Mouse (Mus musculus) megakaryocyte, embryonic 14.5 days (primary cell): Measurements from ENCODE around the gene Slc2a12. TPM values are rescaled to one million over a fixed set of nuclear protein-coding genes. Genes with fewer than 3 reads are reported as not detected.

Experiments used
- H3K27me3 ChIP-seq: replicated peaks from 2 replicates; pipeline ENCODE3; 2012; ENCODE audit warnings: inconsistent platforms
- H3K36me3 ChIP-seq: replicated peaks from 2 replicates; pipeline ENCODE3; 2012; ENCODE audit warnings: low read length, inconsistent platforms, mixed read lengths
- H3K4me1 ChIP-seq: 2 replicates; pipeline ENCODE4 v1.6.1; 2012; ENCODE audit warnings: inconsistent platforms
- H3K4me3 ChIP-seq: replicated peaks from 2 replicates; pipeline ENCODE3; 2012; ENCODE audit warnings: moderate library complexity, mild to moderate bottlenecking, inconsistent platforms
- H3K9me3 ChIP-seq: 2 replicates; pipeline ENCODE4 v1.6.1; 2012; ENCODE audit warnings: inconsistent platforms
- FLI1 ChIP-seq: IDR thresholded peaks from 2 replicates; pipeline ENCODE4 v1.6.1; 2012; ENCODE audit warnings: low read length, inconsistent platforms, mixed read lengths
- GATA1 ChIP-seq: IDR thresholded peaks from 3 replicates; pipeline ENCODE4 v1.6.1; 2012; ENCODE audit warnings: mixed read lengths, low read length, inconsistent platforms, borderline replicate concordance
- polyA plus RNA-seq: library from polyadenylated mRNA; stranded (reverse); fragments of >175 nt; gene quantifications from 2 replicates; pipeline ENCODE4 v1.2.3, GENCODE M21; 2012; ENCODE audit warnings: low replicate concordance; ENCODE audit not compliant: insufficient read depth

Slc2a12 gene
- polyA plus RNA-seq, 1 experiment, result not detected

DNA sequence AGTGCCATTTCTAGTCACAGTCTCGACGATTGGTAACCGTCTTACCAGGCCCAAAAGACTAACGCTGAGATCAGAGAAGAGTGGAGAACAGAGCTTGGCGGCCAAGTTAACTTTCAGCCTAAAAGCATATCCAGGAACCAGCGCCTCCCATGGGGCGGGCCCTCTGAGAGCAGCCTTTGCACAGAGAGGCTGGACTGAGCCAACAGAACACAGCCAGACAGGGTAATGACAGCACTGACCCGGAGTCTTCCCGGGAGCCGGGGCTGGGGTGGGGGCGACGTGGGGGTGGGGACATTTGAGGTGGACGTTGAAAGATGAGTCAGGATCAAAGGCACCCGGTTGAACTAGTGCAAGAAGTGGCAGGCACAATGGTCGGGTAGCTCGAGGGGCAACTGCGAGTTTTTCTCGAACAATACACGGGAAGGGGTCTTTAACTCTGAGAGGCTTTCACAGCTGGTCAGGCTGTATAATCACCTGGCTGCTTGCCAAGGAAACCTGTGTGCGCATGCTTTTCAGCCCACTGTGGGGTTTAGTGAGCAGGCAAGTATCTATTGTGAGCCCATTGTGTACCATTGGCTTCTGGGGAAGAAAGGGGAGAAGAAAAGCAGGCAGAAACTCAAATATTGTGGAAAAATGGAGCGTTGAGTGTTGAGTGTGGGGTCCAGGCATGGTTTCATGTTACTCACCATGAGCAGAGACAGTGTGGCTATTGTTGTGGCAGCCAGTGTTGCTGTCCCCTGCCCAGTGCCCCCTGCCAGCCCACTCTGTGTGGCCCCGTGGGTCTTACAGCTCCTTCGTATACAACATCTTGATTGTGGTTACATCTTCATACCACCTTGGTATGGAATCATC, 13.9 kb downstream of the Slc2a12 start:
- TF ChIP-seq FLI1, result no peak
- TF ChIP-seq GATA1, result no peak
- no peak overlapping the region for H3K4me3 ChIP-seq
- no peaks in the 10 kb centered on the region for H3K36me3 ChIP-seq
- no peaks in the 10 kb centered on the region for H3K4me1 ChIP-seq
- H3K9me3 ChIP-seq, result peaks cover 13% of the 10 kb centered on the region
- no peaks in the 10 kb centered on the region for H3K27me3 ChIP-seq

DNA sequence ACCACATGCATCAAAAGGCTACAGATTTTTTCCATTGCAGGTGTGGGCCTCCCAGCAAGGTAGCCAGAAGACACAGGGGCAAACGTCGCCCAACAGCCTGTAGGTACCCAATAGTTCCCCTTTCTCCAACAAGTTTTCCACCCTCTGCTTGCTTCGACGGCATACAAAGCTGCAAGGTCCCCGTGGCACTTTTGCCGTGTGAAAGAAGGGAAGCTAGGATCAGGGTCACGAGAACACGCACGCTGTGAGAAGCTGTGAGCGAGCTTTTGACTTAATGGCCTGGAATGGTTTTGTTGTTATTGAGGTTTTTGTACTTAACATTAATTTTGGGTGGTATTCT, 14.5 kb downstream of the Slc2a12 start:
- Histone ChIP-seq H3K4me3 (no peak overlapping the region), H3K27me3 (no peaks in the 10 kb centered on the region), H3K9me3 (peaks cover 13% of the 10 kb centered on the region), H3K4me1 (no peaks in the 10 kb centered on the region), H3K36me3 (no peaks in the 10 kb centered on the region)
- no peak for TF ChIP-seq GATA1
- no peak for TF ChIP-seq FLI1

DNA sequence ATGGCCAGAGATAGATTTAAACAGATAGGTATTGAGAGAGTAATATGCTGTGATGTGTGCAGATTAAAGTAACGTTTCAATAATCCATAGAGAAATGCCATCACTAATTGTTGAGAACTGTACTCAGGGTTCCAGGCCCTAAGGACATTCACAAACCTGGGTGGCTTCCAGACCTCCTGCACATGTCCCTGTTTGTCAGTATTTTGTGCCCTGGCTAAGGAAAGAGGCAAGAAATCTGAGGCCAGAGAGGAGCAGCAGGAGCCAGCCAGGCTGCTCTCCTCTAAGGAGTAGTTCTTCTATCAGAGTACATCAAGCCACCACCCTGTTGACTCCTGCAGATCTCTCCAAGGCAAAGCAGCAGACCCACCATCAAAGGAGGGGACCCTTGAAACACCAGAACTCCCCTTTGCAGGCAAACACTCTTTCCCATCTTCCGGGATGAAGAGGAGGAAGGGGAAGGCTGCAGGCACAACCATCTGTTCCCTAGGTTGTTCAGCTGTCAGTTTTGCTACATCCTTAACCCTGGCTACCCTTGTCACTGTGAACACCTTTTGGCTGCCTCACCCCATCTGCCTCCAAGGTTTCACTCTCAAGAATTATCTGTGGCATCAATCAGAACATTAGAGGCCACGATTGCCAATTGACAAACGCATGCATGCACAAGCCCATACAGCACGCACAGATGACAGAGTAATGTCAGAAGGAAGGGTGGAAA, 15.6 kb downstream of the Slc2a12 start:
- peaks cover 15% of the 10 kb centered on the region for H3K9me3 ChIP-seq
- no peaks in the 10 kb centered on the region for H3K36me3 ChIP-seq
- H3K4me3 ChIP-seq, result no peak overlapping the region
- TF ChIP-seq GATA1 (no peak), FLI1 (no peak)
- H3K4me1 ChIP-seq, result no peaks in the 10 kb centered on the region
- H3K27me3 ChIP-seq, result no peaks in the 10 kb centered on the region

DNA sequence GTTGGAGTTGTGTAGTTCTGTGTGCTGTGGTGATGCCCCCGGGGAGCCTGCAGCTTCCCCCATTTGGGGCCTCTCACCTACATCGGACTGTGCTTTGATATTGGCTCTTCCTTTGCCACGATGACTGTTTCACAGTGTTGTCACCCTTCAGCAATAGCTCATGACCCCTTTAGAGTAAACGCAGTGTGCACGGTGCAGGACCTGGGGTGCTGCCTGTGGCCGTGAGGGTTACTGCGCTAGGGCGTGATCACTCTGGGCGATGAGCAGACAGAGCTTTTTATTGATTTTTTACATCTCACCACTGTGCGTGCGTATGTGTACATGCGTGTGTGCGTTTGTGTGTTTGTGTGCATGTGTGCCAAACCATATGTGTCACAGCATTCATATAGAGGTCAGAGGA, 23.7 kb downstream of the Slc2a12 start:
- H3K9me3 ChIP-seq, result peaks cover 18% of the 10 kb centered on the region; the same call in 1 of the 2 replicates
- no peaks in the 10 kb centered on the region for H3K36me3 ChIP-seq
- H3K4me1 ChIP-seq, result no peaks in the 10 kb centered on the region
- H3K27me3 ChIP-seq, result no peaks in the 10 kb centered on the region
- H3K4me3 ChIP-seq, result no peak overlapping the region
- TF ChIP-seq GATA1, result no peak
- TF ChIP-seq FLI1, result no peak

DNA sequence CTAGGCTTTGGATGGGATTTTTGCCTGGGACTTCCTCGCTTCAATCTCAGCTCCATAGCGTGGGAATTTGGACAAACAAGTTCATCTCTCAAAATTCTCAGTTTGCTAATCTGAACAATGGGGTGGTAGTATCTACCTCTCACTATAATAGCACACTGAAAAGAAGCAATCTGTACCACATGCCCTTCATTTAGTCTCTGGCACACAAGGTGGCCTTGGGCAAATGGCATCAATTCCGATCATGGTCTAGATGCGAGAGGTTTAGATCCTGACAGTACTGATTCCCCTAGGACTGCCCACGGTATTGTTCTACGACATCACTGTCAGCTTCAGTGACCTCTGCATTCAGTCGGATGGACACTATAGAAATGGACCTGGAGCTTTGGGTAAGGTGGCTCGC, 29.4 kb downstream of the Slc2a12 start:
- TF ChIP-seq GATA1, result no peak
- no peak for TF ChIP-seq FLI1
- no peaks in the 10 kb centered on the region for H3K27me3 ChIP-seq
- H3K4me1 ChIP-seq, result no peaks in the 10 kb centered on the region
- H3K36me3 ChIP-seq, result no peaks in the 10 kb centered on the region
- peaks cover 11% of the 10 kb centered on the region for H3K9me3 ChIP-seq
- H3K4me3 ChIP-seq, result no peak overlapping the region

DNA sequence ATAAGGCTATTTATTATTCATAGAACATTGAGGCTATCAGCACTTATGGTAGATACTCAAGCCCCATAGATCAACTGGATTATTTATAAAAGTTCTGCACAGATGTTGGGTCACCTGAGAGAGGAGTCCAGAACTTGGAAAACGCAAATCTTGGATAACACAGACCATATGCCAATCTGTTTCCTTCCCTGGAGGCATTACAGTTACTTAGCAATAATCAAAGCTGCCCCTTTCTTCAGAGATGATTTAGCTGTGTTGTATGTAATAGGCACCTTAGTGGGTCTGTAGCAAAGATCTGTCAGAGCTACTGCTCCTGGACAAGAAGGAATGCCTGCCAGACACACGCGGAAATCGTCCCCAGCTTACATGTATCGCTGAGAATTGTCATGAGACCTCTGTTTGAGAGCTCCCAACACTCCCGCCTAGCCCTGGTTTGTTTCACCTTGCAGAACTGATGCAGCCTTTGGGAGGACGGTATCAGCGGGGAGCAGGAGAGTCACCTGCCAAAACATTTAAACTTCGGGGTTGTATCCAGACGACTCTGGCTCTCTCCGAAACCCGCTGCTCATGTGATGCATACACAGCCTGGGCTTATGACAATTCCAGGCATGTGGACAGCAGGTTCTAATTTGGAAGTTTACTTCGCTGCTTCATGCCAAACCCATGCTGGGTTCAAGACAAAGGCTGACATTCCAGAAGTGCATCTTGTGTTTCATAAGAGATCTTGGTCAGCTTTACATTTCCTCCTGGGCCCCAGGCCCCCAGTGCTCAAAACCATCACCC, 31.2 kb downstream of the Slc2a12 start:
- Histone ChIP-seq H3K9me3 (peaks cover 7% of the 10 kb centered on the region), H3K27me3 (no peaks in the 10 kb centered on the region), H3K36me3 (no peaks in the 10 kb centered on the region), H3K4me3 (no peak overlapping the region), H3K4me1 (no peaks in the 10 kb centered on the region)
- TF ChIP-seq GATA1 (no peak), FLI1 (no peak)

DNA sequence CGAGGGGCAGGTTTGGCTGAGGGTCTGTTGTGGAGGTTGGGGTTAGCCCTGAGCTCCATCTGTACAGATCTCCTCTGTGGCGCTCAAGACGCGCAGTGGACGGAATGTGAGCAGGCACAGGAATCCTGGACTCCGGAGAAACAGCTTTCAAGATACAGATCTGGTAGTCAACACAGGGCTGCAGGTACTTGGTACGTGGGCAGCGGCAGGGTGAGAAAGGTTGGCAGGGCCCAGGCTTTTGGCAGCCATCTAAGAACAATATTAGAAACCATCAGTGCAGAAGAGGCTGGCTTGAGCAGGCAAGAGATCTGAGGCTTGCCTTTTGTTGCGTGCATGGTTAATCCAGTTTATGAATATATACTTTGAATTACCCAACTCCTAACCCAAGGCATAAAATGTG, 51.4 kb downstream of the Slc2a12 start:
- H3K27me3 ChIP-seq, result no peaks in the 10 kb centered on the region
- peaks cover 20% of the 10 kb centered on the region for H3K4me1 ChIP-seq
- H3K36me3 ChIP-seq, result peaks cover 13% of the 10 kb centered on the region
- no peak overlapping the region for H3K4me3 ChIP-seq
- TF ChIP-seq FLI1 (no peak), GATA1 (no peak)
- H3K9me3 ChIP-seq, result 0 out of 2 replicates have a peak, but pooled peaks cover 3% of the 10 kb centered on the region

DNA sequence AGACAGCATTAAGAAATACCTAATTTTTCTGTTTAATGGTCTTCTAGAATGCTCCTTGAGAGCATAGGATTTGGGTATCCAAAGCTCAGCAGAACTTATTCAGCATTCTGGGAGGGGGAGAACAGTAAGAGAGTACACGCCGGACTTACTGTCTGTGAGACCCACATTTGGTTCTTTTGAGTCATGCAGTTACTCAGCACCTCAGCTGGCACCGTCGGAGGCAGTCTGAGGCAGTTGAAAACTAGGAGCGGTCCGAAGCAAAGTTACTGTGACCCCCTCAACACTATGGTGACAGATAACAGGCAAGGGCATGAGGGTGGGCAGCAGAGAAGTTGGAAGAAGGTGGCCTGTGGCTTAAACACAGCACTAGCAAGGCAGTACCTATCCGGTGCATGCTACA, 52.1 kb downstream of the Slc2a12 start:
- Histone ChIP-seq H3K9me3 (no peaks in the 10 kb centered on the region), H3K4me3 (no peak overlapping the region), H3K36me3 (peaks cover 20% of the 10 kb centered on the region), H3K27me3 (no peaks in the 10 kb centered on the region), H3K4me1 (peaks cover 24% of the 10 kb centered on the region)
- TF ChIP-seq FLI1, result no peak
- TF ChIP-seq GATA1, result no peak

DNA sequence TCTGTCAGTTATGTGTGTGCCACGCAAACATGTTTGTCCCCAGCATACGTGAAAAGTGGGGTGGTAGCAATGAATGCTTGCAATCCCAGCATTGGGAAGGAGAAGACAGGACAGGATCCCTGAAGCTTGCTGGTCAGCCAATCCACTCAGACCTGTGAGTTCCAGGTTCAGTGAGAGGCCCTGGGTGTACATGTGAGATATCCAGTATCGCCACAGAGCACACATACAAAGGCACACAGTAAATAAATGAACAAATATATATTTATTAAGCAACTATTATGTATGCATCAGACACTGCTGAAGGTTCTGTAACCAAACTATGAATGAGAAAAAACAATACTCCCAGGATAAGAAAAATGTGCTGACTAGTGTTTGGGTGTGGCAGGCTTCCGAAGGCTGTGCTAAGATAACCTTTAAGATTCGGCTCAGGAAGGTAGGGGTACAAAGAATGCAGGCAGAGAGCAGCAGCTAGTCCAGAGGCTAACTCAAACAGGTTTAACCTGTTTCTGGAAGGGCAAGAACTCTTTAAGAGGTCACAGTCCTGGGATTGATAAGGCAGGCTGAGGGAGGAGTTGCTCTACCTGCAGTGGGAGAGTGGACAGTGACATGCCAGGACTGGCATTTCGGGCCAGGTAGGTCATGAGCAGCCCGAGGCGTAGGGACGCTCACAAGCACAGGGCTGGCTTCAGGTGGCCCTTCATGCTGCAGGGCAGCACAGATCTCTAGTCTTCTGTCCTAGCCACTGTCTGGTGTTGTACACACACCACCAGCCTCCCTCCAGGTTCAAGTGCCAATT, 53.5 kb downstream of the Slc2a12 start:
- Histone ChIP-seq H3K9me3 (no peaks in the 10 kb centered on the region), H3K4me3 (no peak overlapping the region), H3K4me1 (peaks cover 24% of the 10 kb centered on the region), H3K27me3 (no peaks in the 10 kb centered on the region), H3K36me3 (peaks cover 32% of the 10 kb centered on the region)
- TF ChIP-seq GATA1 (no peak), FLI1 (no peak)
